Mouse (Mus musculus): Measurements from ENCODE around the gene Cacna2d1. TPM values are rescaled to one million over a fixed set of nuclear protein-coding genes. Genes with fewer than 3 reads are reported as not detected.

Cacna2d1 gene
- total RNA-seq, 2 experiments from 2014 or later, result 97.8 to 98.8 TPM

- no peak for DNase-seq (ENCODE audit: low spot score in 2 of 2)
Measured at GRCm38 (mm10) chr5:16047452-16048191, 113.1 kb downstream of the Cacna2d1 start.

GRCm38 (mm10) chr5:16056795-16057194 is 122.3 kb downstream of the Cacna2d1 start:
- DNase-seq (ENCODE audit: low spot score in 2 of 2), result no peak

- no peak for DNase-seq (ENCODE audit: low spot score in 2 of 2)
Measured at GRCm38 (mm10) chr5:16062773-16063172, 128.3 kb downstream of the Cacna2d1 start.

- no peak for DNase-seq (ENCODE audit: low spot score in 2 of 2)
Measured at GRCm38 (mm10) chr5:16063273-16063672, 128.8 kb downstream of the Cacna2d1 start.

DNA sequence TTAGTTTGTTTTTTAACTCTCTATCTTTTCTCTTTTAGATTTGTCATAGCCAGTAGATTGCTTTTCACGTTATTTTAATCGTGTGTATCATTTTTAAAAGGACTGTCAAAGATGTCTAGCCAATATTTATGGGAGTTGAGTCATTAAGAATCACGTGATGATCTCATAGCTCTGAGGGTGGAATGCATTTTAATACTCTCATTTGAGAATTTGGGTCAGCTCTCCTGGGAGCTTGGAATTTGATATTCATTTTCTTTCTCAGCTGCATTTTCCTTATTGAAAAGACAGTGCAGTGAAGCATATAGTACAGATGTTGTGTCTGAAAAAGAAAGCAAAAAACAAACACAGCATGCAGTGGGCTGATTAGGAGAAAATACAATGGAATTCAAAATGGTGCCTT is 129.5 kb downstream of the Cacna2d1 start:
- no peak for DNase-seq (ENCODE audit: low spot score in 2 of 2)

DNA sequence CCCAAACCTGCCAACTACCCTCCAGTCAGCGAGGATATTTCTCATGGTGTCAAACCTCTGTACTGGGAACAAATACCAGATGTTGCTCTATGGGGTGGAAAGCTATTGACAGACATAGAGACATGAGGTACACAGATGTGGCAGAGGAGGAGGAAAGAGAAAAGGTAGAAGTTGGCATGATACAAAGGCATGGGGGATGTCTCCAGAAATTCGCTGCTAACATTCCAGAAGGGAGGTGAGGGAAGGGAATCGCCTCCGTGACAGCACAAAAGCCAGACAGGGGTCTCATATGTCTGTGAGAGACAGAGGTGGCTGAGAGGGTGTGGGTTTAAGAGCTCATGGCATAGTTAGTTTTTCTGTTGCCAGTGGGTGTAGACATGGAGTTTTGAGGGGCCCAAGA is 131.3 kb downstream of the Cacna2d1 start:
- no peak for DNase-seq (ENCODE audit: low spot score in 2 of 2)

- DNase-seq (ENCODE audit: low spot score in 2 of 2), result no peak
Measured at GRCm38 (mm10) chr5:16082253-16082652, 147.8 kb downstream of the Cacna2d1 start.

DNA sequence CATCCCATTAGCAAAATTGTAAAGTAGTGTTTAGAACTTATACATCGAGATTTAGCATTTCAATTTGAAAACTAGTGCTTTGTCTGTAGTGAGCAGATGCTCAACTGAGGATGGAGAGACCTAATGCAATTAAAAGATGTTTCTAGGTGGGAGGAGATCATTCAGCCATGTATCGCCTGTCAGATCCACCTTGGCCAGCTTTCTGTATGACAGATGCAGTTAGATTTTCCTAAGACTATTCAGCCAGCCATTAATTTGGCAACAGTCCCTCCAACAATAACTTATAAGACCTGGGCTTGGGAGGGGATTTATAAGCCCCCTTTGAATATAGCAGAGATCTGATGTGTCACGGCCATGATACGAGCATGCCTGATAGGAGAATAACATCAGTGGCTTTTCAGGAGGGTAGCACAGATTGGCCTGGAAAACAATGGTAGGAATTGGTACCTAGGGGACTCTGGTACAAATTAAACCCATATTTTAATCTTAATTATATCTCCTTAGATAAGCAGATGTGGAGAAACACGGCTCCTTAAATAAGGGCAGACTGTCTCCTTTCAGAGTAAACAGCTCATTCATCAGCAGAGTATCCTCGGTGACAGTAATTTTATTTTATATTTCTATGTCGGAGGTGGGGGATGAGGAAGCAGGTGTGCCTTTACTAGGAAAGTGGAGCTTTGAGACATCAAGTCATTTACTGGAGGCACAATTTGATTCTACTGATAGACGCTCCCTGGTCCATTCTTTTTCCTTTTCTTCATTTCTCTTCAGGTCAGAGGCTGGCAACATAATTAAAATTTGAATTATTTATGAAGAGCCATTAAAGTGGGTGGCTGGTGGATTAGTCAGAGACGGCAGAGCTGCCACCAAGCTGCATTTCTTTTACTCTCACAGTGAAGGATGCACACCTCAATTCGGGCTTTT is 152.8 kb downstream of the Cacna2d1 start:
- no peak for DNase-seq (ENCODE audit: low spot score in 2 of 2)

- DNase-seq (ENCODE audit: low spot score in 2 of 2), result no peak
Measured at GRCm38 (mm10) chr5:16087995-16088394, 153.5 kb downstream of the Cacna2d1 start.

DNA sequence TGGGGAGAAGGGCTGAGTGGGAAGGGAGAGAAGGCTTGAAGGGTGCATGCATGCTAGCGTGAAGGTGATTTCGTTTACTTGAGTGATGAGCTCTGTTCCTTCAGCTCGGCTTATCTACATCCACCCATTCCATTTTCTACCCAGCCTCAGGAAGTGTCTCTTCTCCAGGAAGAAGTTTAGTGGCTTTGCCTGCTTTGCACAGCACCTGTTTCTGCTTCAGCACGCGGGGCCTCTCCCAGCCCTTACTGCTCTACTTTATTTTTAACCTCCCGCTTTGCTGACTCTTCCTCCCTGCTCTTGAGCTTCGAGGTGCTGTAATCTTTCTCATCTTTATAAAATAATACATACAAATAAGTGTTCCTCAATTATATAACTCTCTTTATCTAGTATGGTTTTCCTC is 158.0 kb downstream of the Cacna2d1 start:
- no peak for DNase-seq (ENCODE audit: low spot score in 2 of 2)

DNA sequence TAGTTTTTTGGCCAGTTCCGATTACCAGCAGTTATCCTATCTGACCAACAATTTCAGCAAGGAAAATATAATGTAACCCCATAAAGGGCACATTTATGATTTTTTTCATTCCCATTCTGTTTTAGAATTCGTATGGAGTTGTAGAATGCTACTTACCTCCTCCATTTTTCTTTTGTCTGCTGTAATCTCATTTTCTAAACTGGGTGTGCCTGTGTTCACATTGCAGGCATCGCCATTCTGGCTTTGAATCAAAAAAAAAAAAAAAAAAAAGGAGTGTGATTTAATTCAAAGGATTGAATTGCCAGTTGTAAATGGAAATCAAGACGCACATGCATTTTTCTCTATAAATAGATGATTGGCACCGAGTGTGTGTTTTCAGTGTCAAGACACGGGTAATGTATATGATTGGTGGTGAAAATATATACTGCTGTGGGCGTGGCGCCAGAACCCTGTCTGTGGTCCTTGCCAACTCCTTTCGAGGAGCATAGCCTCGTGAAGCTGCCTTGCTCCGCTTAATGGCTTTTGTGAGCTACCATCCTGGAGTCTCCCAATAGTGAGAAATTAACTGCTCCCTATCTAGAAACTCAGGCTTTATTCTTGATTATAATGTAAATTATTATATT is 158.7 kb downstream of the Cacna2d1 start:
- no peak for DNase-seq (ENCODE audit: low spot score in 2 of 2)

- no peak for DNase-seq (ENCODE audit: low spot score in 2 of 2)
Measured at GRCm38 (mm10) chr5:16095345-16095744, 160.9 kb downstream of the Cacna2d1 start.

DNA sequence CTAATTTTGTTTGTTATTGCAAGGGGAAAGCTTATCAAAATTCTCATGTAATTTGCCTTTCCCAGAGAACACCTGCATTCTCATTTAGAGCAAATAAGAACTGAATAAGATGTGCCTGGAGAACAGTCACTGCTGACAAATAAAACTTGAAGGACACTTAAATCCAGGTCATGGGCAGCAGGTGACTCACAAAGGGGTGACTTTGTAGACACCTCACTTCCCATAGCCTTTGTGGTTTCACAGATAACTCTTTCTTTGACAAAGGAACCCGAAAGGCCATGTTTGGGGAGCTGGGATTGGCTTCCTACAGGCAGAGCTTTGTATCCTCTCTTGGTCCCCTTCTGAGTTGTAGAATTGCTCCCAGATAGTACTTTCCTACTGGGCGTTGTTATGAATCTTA is 164.3 kb downstream of the Cacna2d1 start:
- DNase-seq (ENCODE audit: low spot score in 2 of 2), result no peak

DNA sequence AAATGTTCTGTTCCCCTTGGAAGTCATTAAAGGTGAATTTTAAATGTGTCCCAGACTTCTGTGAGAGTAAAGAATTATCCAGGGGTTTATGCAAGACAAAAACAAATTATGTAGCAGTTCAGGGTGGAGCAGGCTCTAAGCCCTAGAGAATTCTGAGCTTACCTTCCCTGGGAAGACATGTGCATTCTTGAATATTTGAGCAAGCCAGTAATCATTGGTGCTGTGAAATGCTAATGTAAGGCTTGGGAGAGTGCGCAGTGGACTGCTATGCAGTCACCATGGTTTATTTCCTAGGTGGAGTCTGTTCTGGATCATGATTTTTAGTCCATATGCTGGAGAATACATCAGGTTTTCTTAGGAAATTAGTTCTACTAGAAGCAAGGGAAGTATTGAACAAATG is 167.3 kb downstream of the Cacna2d1 start:
- DNase-seq (ENCODE audit: low spot score in 2 of 2), result no peak

DNA sequence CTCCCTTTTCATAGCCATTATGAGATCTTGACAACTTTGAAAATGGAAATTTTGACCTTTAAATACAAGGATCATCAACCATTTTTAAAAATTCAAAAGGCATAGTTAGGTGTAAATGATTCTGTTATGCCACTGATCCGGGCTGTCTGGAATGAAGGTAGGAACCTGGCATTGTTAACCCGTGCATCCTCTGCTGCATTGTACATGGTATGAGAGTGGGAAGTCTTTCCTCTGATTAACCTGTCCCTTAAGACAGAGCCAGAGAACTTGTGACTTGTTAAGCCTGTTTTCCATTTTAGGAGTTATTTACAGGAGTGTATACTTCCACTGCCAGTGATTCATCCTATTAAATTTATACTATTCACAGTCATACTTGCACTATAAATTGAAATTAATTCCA is 171.2 kb downstream of the Cacna2d1 start:
- DNase-seq (ENCODE audit: low spot score in 2 of 2), result no peak

- no peak for DNase-seq (ENCODE audit: low spot score in 2 of 2)
Measured at GRCm38 (mm10) chr5:16110643-16111042, 176.2 kb downstream of the Cacna2d1 start.

DNA sequence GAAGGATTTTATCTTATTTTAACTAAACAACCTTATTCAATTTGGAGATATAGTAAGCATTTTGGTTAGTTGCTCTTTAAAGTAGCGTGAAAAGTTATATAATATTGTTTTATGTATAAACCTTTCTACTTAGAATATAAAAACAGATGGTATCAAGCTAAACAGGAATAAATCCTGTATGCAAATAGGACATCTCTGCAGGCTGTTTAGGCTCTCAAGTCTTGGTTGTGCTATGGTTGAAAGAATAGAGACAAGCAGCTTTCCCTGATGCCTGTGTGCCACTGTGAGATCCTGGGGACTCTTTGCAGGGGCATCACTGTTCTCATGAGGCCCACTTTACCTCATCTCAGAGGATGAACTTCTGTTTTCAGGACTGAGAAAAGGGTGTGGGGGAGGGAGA is 179.4 kb downstream of the Cacna2d1 start:
- no peak for DNase-seq (ENCODE audit: low spot score in 2 of 2)

GRCm38 (mm10) chr5:16121334-16121733 is 186.8 kb downstream of the Cacna2d1 start:
- no peak for DNase-seq (ENCODE audit: low spot score in 2 of 2)

GRCm38 (mm10) chr5:16122110-16122509 is 187.6 kb downstream of the Cacna2d1 start:
- DNase-seq (ENCODE audit: low spot score in 2 of 2), result no peak

GRCm38 (mm10) chr5:16134286-16135094 is 200.0 kb downstream of the Cacna2d1 start:
- no peak for DNase-seq (ENCODE audit: low spot score in 2 of 2)

- DNase-seq (ENCODE audit: low spot score in 2 of 2), result no peak
Measured at GRCm38 (mm10) chr5:16135986-16136385, 201.5 kb downstream of the Cacna2d1 start.
